Mouse (Mus musculus): ENCODE measurements around the gene Rps6kb1.

- TF ChIP-seq CTCF (IDR thresholded peaks at IDR 0.05; ENCODE audit: control insufficient read depth, insufficient read depth, low read length) (no peak), POLR2A (IDR thresholded peaks at IDR 0.05; ENCODE audit: borderline replicate concordance, control insufficient read depth, low read depth, low read length) (no peak)
Observed at GRCm38 (mm10) chr11:86547412-86547811, 2.8 kb upstream of the Rps6kb1 start.
